Mouse (Mus musculus) CH12.LX (cell line): ENCODE results near the gene 4930572O03Rik.
"Not testable (repeated sequence)": the region's sequence is repeated elsewhere in the genome, so short reads cannot be mapped to it uniquely, and the experiment has no call there.

Experiments used
- BHLHE40 ChIP-seq: IDR thresholded peaks from 2 replicates; pipeline ENCODE4 v1.6.1; 2011; ENCODE audit warnings: mild to moderate bottlenecking, low read depth, low read length, improper control_type of control experiment
- CTCF ChIP-seq, 2 experiments: IDR thresholded peaks in 1 of 2; conservative IDR thresholded peaks in 1 of 2; 2 replicates each; pipeline ENCODE4 v1.5.1; 2011 to 2012; ENCODE audit warnings: low read depth in 2 of 2, low read length in 2 of 2, improper control_type of control experiment in 1 of 2, inconsistent platforms in 1 of 2, mild to moderate bottlenecking in 1 of 2, moderate library complexity in 1 of 2
- E2F4 ChIP-seq: IDR thresholded peaks from 2 replicates; pipeline ENCODE4 v1.6.1; 2011; ENCODE audit warnings: low read depth, low read length, improper control_type of control experiment; ENCODE audit not compliant: insufficient replicate concordance
- JUN ChIP-seq: IDR thresholded peaks from 2 replicates; pipeline ENCODE4 v1.6.1; 2011; ENCODE audit warnings: low read depth, mild to moderate bottlenecking, low read length, improper control_type of control experiment, moderate library complexity; ENCODE audit not compliant: insufficient read depth
- MAFK ChIP-seq: IDR thresholded peaks from 2 replicates; pipeline ENCODE4 v1.6.1; 2011; ENCODE audit warnings: low read length, improper control_type of control experiment; ENCODE audit not compliant: insufficient replicate concordance
- NRF1 ChIP-seq: IDR thresholded peaks from 2 replicates; pipeline ENCODE4 v1.6.1; 2014; ENCODE audit warnings: low read depth, mild to moderate bottlenecking, inconsistent platforms, low read length, improper control_type of control experiment, moderate library complexity
- POLR2A ChIP-seq: IDR thresholded peaks from 2 replicates; pipeline ENCODE4 v1.6.1; 2011; ENCODE audit warnings: low read depth, mild to moderate bottlenecking, improper control_type of control experiment, low read length
- RCOR1 ChIP-seq: conservative IDR thresholded peaks from 2 replicates; pipeline ENCODE4 v1.6.1; 2012; ENCODE audit warnings: low read depth, mild to moderate bottlenecking, inconsistent platforms, low read length, improper control_type of control experiment
- TCF12 ChIP-seq: IDR thresholded peaks from 2 replicates; pipeline ENCODE4 v1.6.1; 2014; ENCODE audit warnings: low read depth, mild to moderate bottlenecking, inconsistent platforms, low read length, improper control_type of control experiment
- USF2 ChIP-seq: conservative IDR thresholded peaks from 2 replicates; pipeline ENCODE4 v1.6.1; 2011; ENCODE audit warnings: low read depth, low read length, improper control_type of control experiment
- ZKSCAN1 ChIP-seq: IDR thresholded peaks from 2 replicates; pipeline ENCODE4 v1.6.1; 2012; ENCODE audit warnings: low read depth, inconsistent platforms, low read length, improper control_type of control experiment, borderline replicate concordance

DNA sequence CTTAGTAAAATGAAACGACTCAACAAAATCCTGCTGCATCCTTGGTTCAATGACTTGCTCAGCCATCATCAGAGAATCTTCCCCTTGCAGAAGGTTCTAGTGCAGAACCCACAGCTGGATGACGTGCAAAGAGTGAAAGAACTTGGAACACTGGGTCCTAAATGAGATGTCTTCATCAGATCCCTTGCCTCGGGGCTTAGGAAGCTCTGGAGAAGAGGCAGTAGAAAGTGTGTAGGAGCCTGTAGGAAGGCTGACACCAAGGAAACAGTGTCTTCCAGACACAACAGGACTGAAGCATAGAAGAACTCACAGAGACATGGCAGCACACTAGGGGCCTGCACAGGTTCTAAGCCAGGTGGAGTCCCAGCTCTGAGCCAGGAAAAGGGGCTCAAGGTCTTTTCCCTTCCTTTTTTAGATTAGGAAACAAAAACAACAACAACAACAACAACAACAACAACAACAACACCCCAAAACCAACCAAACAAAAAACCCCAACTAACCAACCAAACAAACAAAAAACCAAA, 54.4 kb downstream of the 4930572O03Rik start:
- not testable (repeated sequence) for TF ChIP-seq E2F4; BHLHE40; USF2; JUN; NRF1; POLR2A; CTCF (conservative IDR thresholded peaks at IDR 0.05 in 1 of 2, IDR thresholded peaks at IDR 0.05 in 1 of 2; ENCODE audit: low read depth in 2 of 2, low read length in 2 of 2); RCOR1; ZKSCAN1; TCF12; MAFK
